Mouse (Mus musculus) myocyte (in vitro differentiated cells): ENCODE data around the gene Sox21. TPM values are rescaled to one million over a fixed set of nuclear protein-coding genes. Genes with fewer than 3 reads are reported as not detected.
A peak's percentile ranks its signal among the peaks of the same experiment; 100 is the strongest.

ENCODE experiments used
- H3K27me3 ChIP-seq: one replicate; pipeline ENCODE4 v1.6.1; 2011; ENCODE audit not compliant: control insufficient read depth, insufficient read depth, insufficient read length
- H3K36me3 ChIP-seq: one replicate; pipeline ENCODE4 v1.6.1; 2011; ENCODE audit not compliant: control insufficient read depth, insufficient read depth
- H3K4me2 ChIP-seq: one replicate; pipeline ENCODE4 v1.6.1; 2011; ENCODE audit warnings: low read depth, control low read depth
- H3K4me3 ChIP-seq: one replicate; pipeline ENCODE4 v1.5.1; 2011; ENCODE audit warnings: mild to moderate bottlenecking, control low read depth, moderate library complexity
- H3K79me2 ChIP-seq: one replicate; pipeline ENCODE4 v1.6.1; 2011; ENCODE audit not compliant: control insufficient read depth, insufficient read depth
- H3ac ChIP-seq: one replicate; pipeline ENCODE4 v1.6.1; 2011; ENCODE audit not compliant: control insufficient read depth, insufficient read length
- CEBPB ChIP-seq: IDR thresholded peaks from 2 replicates; pipeline ENCODE4 v1.6.1; 2011; ENCODE audit warnings: mild to moderate bottlenecking, moderate library complexity; ENCODE audit not compliant: poor library complexity, insufficient read depth, severe bottlenecking
- E2F4 ChIP-seq: IDR thresholded peaks from one replicate; pipeline ENCODE4 v1.6.1; 2011; ENCODE audit warnings: mild to moderate bottlenecking, control low read depth, moderate library complexity; ENCODE audit not compliant: insufficient read depth
- MAX ChIP-seq: IDR thresholded peaks from one replicate; pipeline ENCODE4 v1.6.1; 2011; ENCODE audit warnings: low read depth, mild to moderate bottlenecking, control low read depth
- MYOD1 ChIP-seq, 3 experiments: IDR thresholded peaks; one replicate each; pipeline ENCODE4 v1.6.1; 2011; ENCODE audit warnings: control low read depth in 2 of 3, low read depth in 2 of 3, mild to moderate bottlenecking in 2 of 3, moderate library complexity in 1 of 3; ENCODE audit not compliant: insufficient read length in 2 of 3, control insufficient read depth in 1 of 3
- MYOG ChIP-seq, 3 experiments: IDR thresholded peaks; one replicate each; pipeline ENCODE4 v1.6.1; 2011; ENCODE audit warnings: control low read depth in 2 of 3, low read depth in 2 of 3, mild to moderate bottlenecking in 2 of 3; ENCODE audit not compliant: insufficient read length in 2 of 3, control insufficient read depth in 1 of 3, insufficient read depth in 1 of 3
- POLR2A ChIP-seq: IDR thresholded peaks from one replicate; pipeline ENCODE4 v1.6.1; 2011; ENCODE audit warnings: low read depth, mild to moderate bottlenecking, control low read depth, moderate library complexity; ENCODE audit not compliant: insufficient read length
- POLR2AphosphoS2 ChIP-seq: IDR thresholded peaks from one replicate; pipeline ENCODE4 v1.6.1; 2011; ENCODE audit warnings: low read depth, control low read depth; ENCODE audit not compliant: insufficient read length
- REST ChIP-seq: IDR thresholded peaks from one replicate; pipeline ENCODE4 v1.6.1; 2011; ENCODE audit warnings: mild to moderate bottlenecking, control low read depth, moderate library complexity; ENCODE audit not compliant: insufficient read depth, insufficient read length
- SRF ChIP-seq: IDR thresholded peaks from one replicate; pipeline ENCODE4 v1.6.1; 2011; ENCODE audit warnings: low read depth; ENCODE audit not compliant: control insufficient read depth, insufficient read length
- TCF12 ChIP-seq: IDR thresholded peaks from one replicate; pipeline ENCODE4 v1.6.1; 2011; ENCODE audit warnings: mild to moderate bottlenecking, control low read depth; ENCODE audit not compliant: poor library complexity, insufficient read depth, severe bottlenecking
- TCF3 ChIP-seq: IDR thresholded peaks from one replicate; pipeline ENCODE4 v1.6.1; 2011; ENCODE audit warnings: low read depth, control low read depth; ENCODE audit not compliant: insufficient read length
- USF1 ChIP-seq: IDR thresholded peaks from one replicate; pipeline ENCODE4 v1.6.1; 2011; ENCODE audit warnings: low read depth, mild to moderate bottlenecking, control low read depth, moderate library complexity
- polyA plus RNA-seq: library from polyadenylated mRNA; unstranded; fragments of >200 nt; fragmentation: generic; extraction: Trizol; gene quantifications from one replicate; pipeline ENCODE4 v1.2.1, GENCODE M21; 2012; ENCODE audit warnings: missing spikeins

Gene Sox21
- polyA plus RNA-seq: not detected

- Histone ChIP-seq H3K79me2 (no peaks in the 10 kb centered on the region), H3ac (no peak within 1 kb of the TSS), H3K27me3 (peaks cover 26% of the 10 kb centered on the region), H3K36me3 (no peaks in the 10 kb centered on the region), H3K4me3 (no peak within 1 kb of the TSS), H3K4me2 (peak within 1 kb of the TSS; percentile 30)
- TF ChIP-seq MAX (no peak), TCF3 (no peak), POLR2AphosphoS2 (no peak)
Measured at GRCm38 (mm10) chr14:118236886-118237289, at the start of gene Sox21. TSS of gene Sox21 (minus strand) at chr14:118237030.

DNA sequence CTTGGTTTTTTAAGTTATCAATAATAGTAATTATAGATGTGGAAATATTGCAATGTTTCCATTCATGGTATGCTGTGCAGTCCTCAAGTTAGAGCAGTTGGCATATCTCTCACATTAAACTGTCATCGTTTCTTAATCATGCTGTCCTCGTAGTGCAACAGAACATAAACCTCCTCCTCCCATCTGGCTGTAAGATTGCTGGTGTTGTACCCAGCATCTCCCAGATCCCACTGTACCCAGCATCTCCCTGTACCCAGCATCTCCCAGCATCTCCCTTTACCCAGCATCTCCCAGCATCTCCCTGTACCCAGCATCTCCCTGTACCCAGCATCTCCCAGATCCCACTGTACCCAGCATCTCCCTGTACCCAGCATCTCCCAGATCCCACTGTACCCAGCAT is 49.3 kb upstream of the Sox21 start:
- Histone ChIP-seq H3ac (no peak overlapping the region), H3K36me3 (no peaks in the 10 kb centered on the region), H3K79me2 (no peaks in the 10 kb centered on the region), H3K4me2 (no peak overlapping the region), H3K27me3 (no peaks in the 10 kb centered on the region), H3K4me3 (no peak overlapping the region)
- TF ChIP-seq USF1: no peak

- Histone ChIP-seq H3K79me2 (no peaks in the 10 kb centered on the region), H3K4me3 (no peak overlapping the region), H3K4me2 (no peak overlapping the region), H3K27me3 (no peaks in the 10 kb centered on the region), H3K36me3 (no peaks in the 10 kb centered on the region), H3ac (no peak overlapping the region)
- TF ChIP-seq MYOG (IDR thresholded peaks at IDR 0.05; ENCODE audit: control insufficient read depth in 1 of 3, insufficient read depth in 1 of 3, insufficient read length in 2 of 3, low read depth in 2 of 3) (no peak), E2F4 (no peak), REST (no peak), TCF3 (no peak), POLR2AphosphoS2 (no peak), POLR2A (no peak), MAX (no peak), MYOD1 (IDR thresholded peaks at IDR 0.05; ENCODE audit: control insufficient read depth in 1 of 3, insufficient read length in 2 of 3, low read depth in 2 of 3) (no peak), USF1 (no peak), CEBPB (no peak), TCF12 (no peak), SRF (no peak)
Measured at GRCm38 (mm10) chr14:118282917-118283316, 46.1 kb upstream of the Sox21 start.

DNA sequence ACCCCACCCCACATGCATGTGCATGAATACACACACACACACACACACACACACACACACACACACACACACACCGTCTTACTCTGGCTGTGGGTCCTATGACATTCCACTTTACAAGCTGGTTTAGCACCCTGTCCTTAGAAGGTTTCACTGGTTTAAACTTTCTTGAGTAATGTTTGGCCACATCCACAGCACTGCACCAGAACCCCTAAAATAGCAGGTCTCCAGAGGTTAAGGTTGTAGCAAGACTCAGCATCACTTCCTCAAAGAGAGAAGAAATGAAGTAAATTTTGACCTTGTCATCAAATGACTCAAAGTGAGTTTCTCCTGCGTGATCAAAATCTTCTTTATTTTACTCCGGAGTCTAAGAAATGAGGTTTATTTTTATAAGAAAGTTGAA is 45.4 kb upstream of the Sox21 start:
- H3ac ChIP-seq: no peak overlapping the region
- no peaks in the 10 kb centered on the region for H3K79me2 ChIP-seq
- H3K27me3 ChIP-seq: no peaks in the 10 kb centered on the region
- H3K4me3 ChIP-seq: no peak overlapping the region
- no peak overlapping the region for H3K4me2 ChIP-seq
- no peaks in the 10 kb centered on the region for H3K36me3 ChIP-seq
- TF ChIP-seq E2F4: no peak
- TF ChIP-seq MYOD1 (IDR thresholded peaks at IDR 0.05; ENCODE audit: control insufficient read depth in 1 of 3, insufficient read length in 2 of 3, low read depth in 2 of 3): no peak
- TF ChIP-seq USF1: no peak

- Histone ChIP-seq H3K4me3 (no peak overlapping the region), H3ac (no peak overlapping the region), H3K4me2 (no peak overlapping the region), H3K27me3 (no peaks in the 10 kb centered on the region), H3K36me3 (no peaks in the 10 kb centered on the region), H3K79me2 (no peaks in the 10 kb centered on the region)
- TF ChIP-seq SRF (no peak), USF1 (no peak), POLR2A (no peak)
Measured at GRCm38 (mm10) chr14:118277704-118278498, 41.1 kb upstream of the Sox21 start.

- H3K4me3 ChIP-seq: no peak overlapping the region
- H3K79me2 ChIP-seq: no peaks in the 10 kb centered on the region
- no peak overlapping the region for H3K4me2 ChIP-seq
- H3K36me3 ChIP-seq: no peaks in the 10 kb centered on the region
- no peaks in the 10 kb centered on the region for H3K27me3 ChIP-seq
- TF ChIP-seq SRF: no peak
- no peak for TF ChIP-seq TCF12
- no peak for TF ChIP-seq E2F4
- TF ChIP-seq MAX: no peak
- TF ChIP-seq MYOD1 (IDR thresholded peaks at IDR 0.05; ENCODE audit: control insufficient read depth in 1 of 3, insufficient read length in 2 of 3, low read depth in 2 of 3): no peak
- TF ChIP-seq CEBPB: no peak
- TF ChIP-seq POLR2A: no peak
- TF ChIP-seq TCF3: no peak
- TF ChIP-seq REST: no peak
- TF ChIP-seq MYOG (IDR thresholded peaks at IDR 0.05; ENCODE audit: control insufficient read depth in 1 of 3, insufficient read depth in 1 of 3, insufficient read length in 2 of 3, low read depth in 2 of 3): no peak
- no peak for TF ChIP-seq USF1
- TF ChIP-seq POLR2AphosphoS2: no peak
- H3ac ChIP-seq: no peak overlapping the region
Measured at GRCm38 (mm10) chr14:118272594-118273555, 36.0 kb upstream of the Sox21 start.
